Mouse (Mus musculus) lung, postnatal 0 days (tissue): Measurements from ENCODE around the gene Cadps2.

ENCODE experiments used
- CTCF ChIP-seq: IDR thresholded peaks from 2 replicates; pipeline ENCODE4 v1.5.1; 2016; ENCODE audit warnings: antibody characterized with exemption, mild to moderate bottlenecking
- EP300 ChIP-seq: IDR thresholded peaks from 2 replicates; pipeline ENCODE4 v1.6.1; 2016; ENCODE audit warnings: antibody characterized with exemption, mild to moderate bottlenecking, control low read depth

DNA sequence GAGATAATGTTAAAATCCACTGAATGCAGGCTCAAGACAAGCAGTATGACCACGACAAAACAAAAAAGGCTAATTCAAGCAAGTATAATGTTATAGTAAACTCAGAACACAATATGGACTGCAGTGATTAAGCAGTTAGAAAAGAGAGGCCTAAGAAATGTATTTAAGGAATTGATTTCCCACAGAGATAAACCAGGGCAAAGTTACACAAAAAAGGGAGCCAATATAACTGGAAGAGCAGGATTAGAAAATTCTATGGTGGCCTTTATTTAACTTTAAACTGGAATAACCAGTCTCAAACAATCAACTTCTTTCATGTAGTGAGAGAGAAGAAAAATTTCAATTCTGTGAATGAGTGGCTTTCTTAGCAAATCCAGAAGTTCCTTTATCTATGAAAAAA lies 289.3 kb downstream of the Cadps2 start:
- TF ChIP-seq CTCF (no peak), EP300 (no peak)
